Mouse (Mus musculus): Measurements from ENCODE around the gene Ubr7.
A peak's percentile ranks its signal among the peaks of the same experiment; 100 is the strongest.

Ubr7 gene

GRCm38 (mm10) chr12:102743589-102744574, 13.9 kb upstream of the Ubr7 start, which contains the start of the genes Moap1 and Tmem251:
Gene Moap1, minus strand, starts transcription at chr12:102743661.
Gene Tmem251, plus strand, starts transcription at chr12:102743762.
- peak; percentile 99 for DNase-seq

GRCm38 (mm10) chr12:102744839-102745238, 12.9 kb upstream of the Ubr7 start:
- peak; percentile 88 for DNase-seq

GRCm38 (mm10) chr12:102748256-102748655, 9.5 kb upstream of the Ubr7 start:
- DNase-seq: peak; percentile 55

GRCm38 (mm10) chr12:102756304-102756703, 1.5 kb upstream of the Ubr7 start:
- DNase-seq: no peak

GRCm38 (mm10) chr12:102757055-102757688, 595 bp upstream of the Ubr7 start:
- DNase-seq: peak; percentile 89

GRCm38 (mm10) chr12:102758403-102758756, 613 bp downstream of the Ubr7 start, which contains the start of gene Gm20604:
Gene Gm20604, minus strand, starts transcription at chr12:102758672.
- peak; percentile 89 for DNase-seq

GRCm38 (mm10) chr12:102758936-102759335, 1.2 kb downstream of the Ubr7 start:
- DNase-seq: peak; percentile 89

GRCm38 (mm10) chr12:102761668-102762067, 3.9 kb downstream of the Ubr7 start:
- no peak for DNase-seq

- peak; percentile 75 for DNase-seq
Measured at GRCm38 (mm10) chr12:102763696-102764095, 5.9 kb downstream of the Ubr7 start.

GRCm38 (mm10) chr12:102769000-102769399, 11.2 kb downstream of the Ubr7 start:
- DNase-seq: no peak

- no peak for DNase-seq
Measured at GRCm38 (mm10) chr12:102771601-102772000, 13.8 kb downstream of the Ubr7 start.

GRCm38 (mm10) chr12:102772676-102773075, 14.9 kb downstream of the Ubr7 start:
- DNase-seq: peak; percentile 55

GRCm38 (mm10) chr12:102776035-102776434, 18.3 kb downstream of the Ubr7 start:
- peak; percentile 61 for DNase-seq

- peak; percentile 64 for DNase-seq
Measured at GRCm38 (mm10) chr12:102778151-102778550, 20.4 kb downstream of the Ubr7 start.

GRCm38 (mm10) chr12:102779452-102779851, 21.7 kb downstream of the Ubr7 start:
- DNase-seq: peak; percentile 81

- DNase-seq: no peak
Measured at GRCm38 (mm10) chr12:102782841-102783240, 25.1 kb downstream of the Ubr7 start.

- DNase-seq: peak; percentile 68
Measured at GRCm38 (mm10) chr12:102784899-102785592, 27.3 kb downstream of the Ubr7 start.

- DNase-seq: no peak
Measured at GRCm38 (mm10) chr12:102785593-102785985, 27.8 kb downstream of the Ubr7 start.

GRCm38 (mm10) chr12:102787927-102788326, 30.2 kb downstream of the Ubr7 start:
- no peak for DNase-seq

GRCm38 (mm10) chr12:102799528-102799927, 41.8 kb downstream of the Ubr7 start:
- DNase-seq: no peak

- DNase-seq: no peak
Measured at GRCm38 (mm10) chr12:102814858-102815257, 57.1 kb downstream of the Ubr7 start.

- no peak for DNase-seq
Measured at GRCm38 (mm10) chr12:102826399-102826798, 68.6 kb downstream of the Ubr7 start.

- DNase-seq: no peak
Measured at GRCm38 (mm10) chr12:102827119-102827518, 69.4 kb downstream of the Ubr7 start.

All from heart, adult 11 months (tissue).